11 mouse cellular contexts compared by ENCODE assay signal in the genomic region with DNA sequence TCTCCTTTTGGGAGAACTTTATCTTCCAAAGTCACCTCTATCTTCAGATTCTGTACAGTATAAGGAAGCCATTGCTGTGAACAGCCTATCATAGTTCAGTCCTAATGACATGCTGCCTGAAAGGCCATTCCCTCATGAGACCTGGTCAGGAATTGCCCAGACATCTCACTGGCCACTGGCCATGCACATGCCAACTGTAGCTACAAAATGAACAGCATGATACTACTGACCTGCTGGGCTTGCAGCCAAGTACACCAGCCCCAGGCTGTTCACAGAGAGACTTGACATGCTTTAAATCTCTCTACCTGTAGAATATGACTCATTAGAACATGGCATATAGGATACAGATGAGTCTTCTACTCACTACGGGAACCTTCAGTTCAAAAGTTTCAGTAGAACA.
DNase-seq lines count a peak whose midpoint lies in the region.
"Had no signal": no experiment of that assay in that cellular context is flagged by ENCODE, and none has a peak within 500 bp of the region (broad histone marks: within the 10 kb centered on the region; RNA-seq: fewer than 3 reads in every experiment).

No protein-coding gene starts in this region.

- intact Hi-C loops in heart, postnatal 10 days (cut with DNase I): no loop called here

- DNase-seq in adrenal gland, postnatal 10 days: peak; percentile 8
- no peak for DNase-seq in adrenal gland, adult 8-10 months
- DNase-seq in heart, postnatal 10 days: peak; percentile 59 to 62
- no peak for DNase-seq in heart, adult 11 months
- peak; percentile 20 for DNase-seq in 3T3-L1 (ENCODE audit: low read depth, low spot score)
- peak; percentile 68 for DNase-seq in cerebellum, adult 9-11 months
- DNase-seq in T-cell, adult 2 months (ENCODE audit: low spot score): no peak
- DNase-seq in testis, postnatal 14 days (ENCODE audit: low spot score): no peak
- DNase-seq: liver; lung, embryonic 14.5 days; thymus, postnatal 14 days had no signal

Comparison
In these comparisons a context has a peak if more than half of its experiments do, and no peak if none do; other contexts are left out.
1. DNase-seq: peak in adrenal gland, postnatal 10 days (single experiment), heart, postnatal 10 days (2 of 2), 3T3-L1 (single experiment) and cerebellum, adult 9-11 months (single experiment); none in adrenal gland, adult 8-10 months (single experiment), heart, adult 11 months (single experiment), T-cell, adult 2 months (single experiment) and testis, postnatal 14 days (single experiment).